Mouse (Mus musculus) thymus, postnatal 25 days (tissue): ENCODE measurements around the gene Camkmt.

Experiments used
- DNase-seq: peaks from one replicate; pipeline ENCODE4 v3.0.0; 2022

Gene Camkmt

DNA sequence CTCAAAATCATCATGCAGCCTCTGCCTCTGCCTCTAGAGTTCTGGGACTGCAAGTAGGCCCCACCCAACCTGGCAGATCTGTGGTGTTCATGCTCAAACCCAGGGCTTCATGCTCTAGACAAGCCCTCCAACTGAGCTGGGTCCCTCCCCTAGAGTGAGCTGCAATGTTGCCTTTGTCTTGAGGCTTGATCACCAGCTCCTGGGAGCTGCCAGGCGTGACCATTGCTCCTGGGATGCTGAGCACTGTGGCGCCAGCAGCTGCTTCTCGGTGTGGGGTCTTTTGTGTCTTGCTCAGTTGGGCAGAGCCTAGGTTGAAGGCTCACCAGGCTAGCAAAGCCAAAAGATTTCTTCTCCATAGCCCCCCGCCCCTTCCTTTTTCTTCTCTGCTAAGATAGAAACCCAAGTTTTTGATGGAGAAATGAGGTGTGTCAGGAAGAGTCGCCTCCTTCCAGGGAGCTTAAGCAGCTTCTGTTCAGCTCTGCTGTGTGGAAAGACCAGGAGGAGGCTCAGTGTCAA, 382.4 kb downstream of the Camkmt start:
- no peak for DNase-seq

DNA sequence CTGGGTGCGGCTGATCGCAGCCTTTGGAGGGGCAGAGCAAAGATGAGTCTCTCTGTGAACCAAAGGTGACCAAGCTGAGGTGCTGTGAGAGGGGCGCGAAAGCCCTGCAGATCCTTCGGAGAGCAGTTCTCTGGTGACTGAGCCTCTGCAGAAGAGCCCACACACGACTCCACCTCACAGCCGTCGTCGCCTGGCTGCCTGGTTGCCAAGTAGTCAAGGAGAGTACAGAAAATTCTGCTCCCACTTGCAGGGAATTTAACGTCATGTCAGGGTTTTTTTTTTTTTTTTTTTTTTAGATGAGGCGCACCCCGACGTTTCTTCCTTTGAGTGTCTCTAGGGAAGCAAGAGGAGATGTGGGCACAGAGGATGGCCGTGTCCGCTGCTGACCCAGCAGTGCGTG, 382.9 kb downstream of the Camkmt start:
- no peak for DNase-seq

- no peak for DNase-seq
These were observed 383.5 kb downstream of the Camkmt start for GRCm38 (mm10) chr17:85473881-85474280.

- DNase-seq = no peak
These were observed 390.9 kb downstream of the Camkmt start for GRCm38 (mm10) chr17:85481241-85481640.

DNA sequence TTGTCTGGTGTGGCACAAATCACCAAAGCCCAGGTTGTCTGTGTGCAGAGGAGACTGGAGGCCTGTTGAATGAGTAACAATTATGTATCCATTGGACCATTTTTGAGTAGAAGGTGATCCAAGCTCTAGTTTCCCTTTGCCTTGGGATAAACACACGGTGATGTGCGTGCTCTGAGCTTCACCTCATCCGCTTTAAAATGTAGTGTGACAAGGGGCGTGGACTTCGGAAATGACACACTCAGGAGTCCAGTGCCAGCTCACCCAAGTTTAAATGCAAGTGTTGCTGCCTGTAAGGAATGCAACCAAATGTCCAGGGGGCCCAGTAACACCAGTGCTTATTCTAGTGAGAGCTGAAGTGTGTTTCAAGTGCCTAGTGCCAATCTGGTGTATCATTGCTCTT, 392.7 kb downstream of the Camkmt start:
- no peak for DNase-seq

- no peak for DNase-seq
These were observed 393.7 kb downstream of the Camkmt start for GRCm38 (mm10) chr17:85484015-85484414.

DNA sequence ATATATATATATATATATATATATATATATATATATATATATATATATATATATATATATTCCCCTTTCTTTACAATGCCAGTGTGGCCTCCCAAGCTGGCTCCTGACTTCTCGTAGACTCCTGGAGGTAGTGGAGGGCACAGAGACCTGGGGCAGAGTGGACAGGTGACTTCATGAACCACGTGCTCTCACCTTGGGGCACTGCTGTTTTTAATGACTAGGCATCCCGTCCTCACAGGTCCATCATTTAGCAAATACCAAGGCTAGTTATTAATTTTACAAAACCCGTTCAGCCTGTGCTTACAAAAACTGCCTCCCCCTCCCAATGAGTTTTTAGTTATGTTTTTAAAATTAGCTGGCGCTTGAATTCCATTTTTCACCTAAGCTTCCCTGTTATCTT, 394.2 kb downstream of the Camkmt start:
- no peak for DNase-seq

- no peak for DNase-seq
These were observed 395.0 kb downstream of the Camkmt start for GRCm38 (mm10) chr17:85485065-85485945.

DNA sequence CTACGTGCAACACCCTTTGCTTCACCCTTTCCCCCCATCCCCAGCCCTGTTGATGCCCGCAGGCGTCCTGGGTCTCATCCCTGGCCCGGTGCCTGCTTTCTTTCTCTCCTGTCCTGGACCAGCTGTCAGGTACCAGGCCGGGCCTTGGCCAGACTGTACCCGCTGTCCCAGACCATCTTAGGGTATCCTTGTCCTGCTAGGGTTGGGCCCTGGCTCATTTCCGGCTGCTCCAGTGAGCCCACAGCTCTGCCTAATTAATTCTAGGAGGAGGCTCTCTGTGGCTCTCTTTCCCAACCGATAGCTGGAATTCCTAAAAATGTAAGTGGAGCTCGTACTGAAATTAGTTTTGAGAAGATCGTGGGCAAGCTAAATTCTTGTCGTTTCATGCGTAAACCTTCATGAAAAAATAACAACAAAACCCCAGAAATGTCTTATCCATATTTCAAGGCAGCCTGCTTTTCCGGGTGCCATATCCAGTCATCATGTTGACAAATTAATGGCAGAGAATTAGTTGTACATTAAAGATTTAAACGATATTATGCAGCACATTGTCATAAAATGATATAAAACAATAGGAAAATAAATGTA, 395.7 kb downstream of the Camkmt start:
- DNase-seq = no peak

GRCm38 (mm10) chr17:85486585-85487480, 396.5 kb downstream of the Camkmt start:
- no peak for DNase-seq

DNA sequence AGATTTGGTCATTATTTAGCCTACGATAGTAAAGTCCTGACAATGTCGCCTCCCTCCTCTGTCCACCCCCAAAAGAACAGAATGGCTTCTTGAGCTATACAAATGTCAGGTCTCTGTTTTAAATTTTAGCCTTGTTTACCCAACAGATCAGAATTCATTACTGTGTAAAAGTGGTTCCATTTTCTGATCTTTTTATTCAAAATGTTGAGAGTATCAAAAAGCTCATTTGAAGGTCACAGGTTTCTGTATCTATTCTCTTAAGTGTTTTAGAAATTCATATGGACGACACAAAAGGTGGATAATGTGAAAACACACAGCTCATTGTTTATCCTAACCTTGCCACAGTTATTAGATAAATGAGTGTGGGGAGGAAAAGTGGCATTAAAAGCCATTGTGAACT, 397.2 kb downstream of the Camkmt start:
- no peak for DNase-seq

DNA sequence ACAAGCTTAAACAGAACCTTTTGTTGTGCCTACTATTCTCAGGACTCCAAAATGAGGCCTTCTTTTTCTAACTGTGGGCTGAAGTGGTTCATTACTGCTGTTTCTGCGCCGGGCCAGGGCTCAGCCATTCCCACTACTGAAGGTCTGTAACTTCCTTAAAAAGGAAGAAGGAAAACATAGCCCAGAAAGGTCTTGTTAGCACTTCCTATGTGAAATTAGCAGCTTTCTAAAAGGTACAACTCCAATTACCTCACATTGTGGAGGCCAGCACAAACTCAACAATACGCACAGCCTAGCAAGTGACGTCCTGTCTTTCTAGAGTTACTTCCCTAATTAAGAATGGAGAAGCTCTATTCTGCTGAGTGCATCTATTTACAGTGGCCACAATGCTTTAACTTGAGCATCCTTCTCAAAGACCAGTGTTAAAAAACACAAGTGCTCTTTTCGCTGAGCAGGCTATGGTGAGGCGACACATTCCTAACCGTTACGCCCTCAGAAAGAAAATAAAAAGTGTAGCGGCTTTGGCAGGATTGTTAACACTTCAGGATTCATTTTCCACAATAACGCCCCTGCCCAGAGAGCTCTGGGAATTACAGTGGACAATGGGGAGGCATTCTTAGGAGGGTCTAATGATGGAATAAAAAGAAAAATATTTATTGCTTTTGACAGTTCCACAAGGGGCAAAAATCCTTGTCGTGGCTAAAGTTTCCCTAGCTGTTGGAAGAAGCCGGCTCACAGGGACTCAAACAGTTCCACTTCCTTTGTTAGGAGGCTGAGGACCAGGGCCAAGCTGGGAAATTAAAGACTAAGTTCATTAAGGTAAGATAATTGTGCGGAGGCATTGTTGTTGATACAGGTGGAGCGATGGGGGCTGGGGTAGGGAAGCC, 398.5 kb downstream of the Camkmt start:
- no peak for DNase-seq

DNA sequence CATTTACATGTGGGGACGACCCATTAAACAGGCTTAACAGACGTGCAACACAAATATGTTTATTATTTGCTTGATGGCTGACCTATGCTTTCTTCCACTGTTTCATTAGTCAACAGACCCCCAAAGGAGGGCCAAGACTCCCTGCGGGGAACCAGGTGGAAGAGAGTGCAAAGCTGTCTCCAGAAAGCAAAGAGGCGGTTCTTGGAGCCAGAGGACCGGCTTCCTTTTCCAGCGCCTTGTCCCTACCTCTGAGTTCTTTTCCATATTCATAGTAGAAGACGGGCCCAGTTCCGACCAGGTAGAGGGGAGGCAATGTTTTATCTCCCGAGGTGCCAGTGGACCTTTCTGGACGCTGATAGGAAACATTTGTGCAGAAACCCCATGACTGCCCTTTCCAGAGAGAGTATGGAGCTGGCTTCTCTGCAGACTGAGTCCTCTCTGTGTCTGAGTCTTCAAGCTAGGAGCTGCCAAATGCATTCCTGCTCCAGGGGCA, 399.2 kb downstream of the Camkmt start:
- no peak for DNase-seq

GRCm38 (mm10) chr17:85491491-85491890, 401.1 kb downstream of the Camkmt start:
- no peak for DNase-seq

GRCm38 (mm10) chr17:85493521-85493920, 403.2 kb downstream of the Camkmt start:
- no peak for DNase-seq

GRCm38 (mm10) chr17:85495012-85495754, 404.8 kb downstream of the Camkmt start:
- DNase-seq = no peak

- DNase-seq = no peak
These were observed 405.5 kb downstream of the Camkmt start for GRCm38 (mm10) chr17:85495871-85496270.

DNA sequence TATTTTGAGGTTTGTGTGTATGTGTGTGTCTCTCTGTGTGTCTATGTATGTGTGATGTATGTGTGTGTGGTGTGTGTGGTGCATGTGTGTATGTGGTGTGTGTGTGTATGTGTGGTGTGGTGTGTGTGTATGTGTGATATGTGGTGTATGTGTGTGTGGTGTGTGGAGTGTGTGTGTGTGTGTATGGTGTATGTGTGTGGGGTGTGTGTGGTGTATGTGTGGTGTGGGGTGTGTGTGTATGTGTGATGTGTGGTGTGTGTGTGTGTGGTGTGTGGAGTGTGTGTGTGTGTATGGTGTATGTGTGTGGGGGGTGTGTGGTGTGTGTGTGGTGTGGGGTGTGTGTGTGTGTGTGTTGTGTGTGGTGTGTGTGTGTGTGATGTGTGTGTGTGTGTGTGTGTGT, 414.5 kb downstream of the Camkmt start:
- no peak for DNase-seq

- no peak for DNase-seq
These were observed 416.1 kb downstream of the Camkmt start for GRCm38 (mm10) chr17:85506206-85507088.

GRCm38 (mm10) chr17:85507089-85507460, 416.7 kb downstream of the Camkmt start:
- no peak for DNase-seq
